In genomic region chr17:28567541-28567940, GRCm38 (mm10) we compare ENCODE assay signal across 29 mouse cellular contexts. TPM values are rescaled to one million over a fixed set of nuclear protein-coding genes. Genes with fewer than 3 reads are reported as not detected.
A peak's percentile ranks its signal among the peaks of the same experiment; 100 is the strongest.
DNase-seq lines count a peak whose midpoint lies in the region; ATAC-seq lines count a peak whose summit lies in the region.
"Had no signal": no experiment of that assay in that cellular context is flagged by ENCODE, and none has a peak within 500 bp of the region (broad histone marks: within the 10 kb centered on the region; RNA-seq: fewer than 3 reads in every experiment).

No protein-coding gene starts in this region.

- peak overlapping the region; percentile 12; the same call in 1 of the 2 replicates for H3K27ac ChIP-seq in liver, embryonic 13.5 days
- H3K27ac ChIP-seq in liver, embryonic 12.5 days: no peak overlapping the region
- no peak overlapping the region for H3K27ac ChIP-seq in midbrain, embryonic 11.5 days (ENCODE audit: low read depth, low read length)
- no peak overlapping the region for H3K27ac ChIP-seq in midbrain, embryonic 15.5 days
- H3K27ac ChIP-seq: embryonic facial prominence, embryonic 10.5 days; embryonic facial prominence, embryonic 13.5 days; forebrain, embryonic 12.5 days; forebrain, embryonic 15.5 days; heart, embryonic 15.5 days; hindbrain, embryonic 10.5 days; hindbrain, embryonic 13.5 days had no signal

- no peaks in the 10 kb centered on the region for H3K4me1 ChIP-seq in liver, embryonic 13.5 days (replicated peaks)
- H3K4me1 ChIP-seq in liver, embryonic 12.5 days: no peaks in the 10 kb centered on the region
- no peaks in the 10 kb centered on the region for H3K4me1 ChIP-seq in midbrain, embryonic 11.5 days (ENCODE audit: control insufficient read depth, insufficient read depth, low read length)
- no peaks in the 10 kb centered on the region for H3K4me1 ChIP-seq in midbrain, embryonic 15.5 days
- H3K4me1 ChIP-seq: embryonic facial prominence, embryonic 10.5 days; embryonic facial prominence, embryonic 13.5 days; forebrain, embryonic 12.5 days; forebrain, embryonic 15.5 days; heart, embryonic 12.5 days; heart, embryonic 15.5 days; hindbrain, embryonic 10.5 days; hindbrain, embryonic 13.5 days had no signal

- no peaks in the 10 kb centered on the region for H3K27me3 ChIP-seq in liver, embryonic 13.5 days
- H3K27me3 ChIP-seq in liver, embryonic 12.5 days (replicated peaks): no peaks in the 10 kb centered on the region
- no peaks in the 10 kb centered on the region for H3K27me3 ChIP-seq in midbrain, embryonic 11.5 days (ENCODE audit: control insufficient read depth, insufficient read depth, low read length)
- no peaks in the 10 kb centered on the region for H3K27me3 ChIP-seq in midbrain, embryonic 15.5 days (replicated peaks)
- H3K27me3 ChIP-seq: embryonic facial prominence, embryonic 13.5 days; forebrain, embryonic 12.5 days; forebrain, embryonic 15.5 days; heart, embryonic 12.5 days; heart, embryonic 15.5 days; hindbrain, embryonic 13.5 days had no signal

- 40% methylated on average over 3 of the region's 3 CpGs for WGBS in liver, embryonic 13.5 days (ENCODE audit: insufficient replicate concordance)
- WGBS in liver, embryonic 12.5 days (ENCODE audit: insufficient replicate concordance): 46% methylated on average over 3 of the region's 3 CpGs
- 34% methylated on average over 3 of the region's 3 CpGs for WGBS in midbrain, embryonic 11.5 days
- 22% methylated on average over 3 of the region's 3 CpGs for WGBS in midbrain, embryonic 15.5 days

- no peaks in the 10 kb centered on the region for H3K9me3 ChIP-seq in liver, embryonic 13.5 days (replicated peaks)
- H3K9me3 ChIP-seq in liver, embryonic 12.5 days (replicated peaks): no peaks in the 10 kb centered on the region
- H3K9me3 ChIP-seq in midbrain, embryonic 11.5 days (ENCODE audit: control insufficient read depth, low read length): no peaks in the 10 kb centered on the region
- no peaks in the 10 kb centered on the region for H3K9me3 ChIP-seq in midbrain, embryonic 15.5 days
- H3K9me3 ChIP-seq: embryonic facial prominence, embryonic 10.5 days; embryonic facial prominence, embryonic 13.5 days; forebrain, embryonic 12.5 days; forebrain, embryonic 15.5 days; heart, embryonic 12.5 days; heart, embryonic 15.5 days; hindbrain, embryonic 10.5 days; hindbrain, embryonic 13.5 days had no signal

- H3K9ac ChIP-seq in liver, embryonic 13.5 days: no peak overlapping the region
- no peak overlapping the region for H3K9ac ChIP-seq in liver, embryonic 12.5 days
- no peak overlapping the region for H3K9ac ChIP-seq in midbrain, embryonic 11.5 days (ENCODE audit: low read length)
- H3K9ac ChIP-seq in midbrain, embryonic 15.5 days: no peak overlapping the region
- H3K9ac ChIP-seq: embryonic facial prominence, embryonic 13.5 days; forebrain, embryonic 12.5 days; forebrain, embryonic 15.5 days; heart, embryonic 12.5 days; heart, embryonic 15.5 days; hindbrain, embryonic 13.5 days had no signal

- ATAC-seq in liver, embryonic 13.5 days (ENCODE audit: low read depth): no peak
- ATAC-seq in liver, embryonic 12.5 days: no peak
- ATAC-seq in midbrain, embryonic 11.5 days (ENCODE audit: low FRiP score): no peak
- no peak for ATAC-seq in midbrain, embryonic 15.5 days (replicated peaks)
- ATAC-seq: forebrain, embryonic 15.5 days; hindbrain, embryonic 16.5 days had no signal

- DNase-seq in liver, embryonic 13.5 days: no peak
- peak; percentile 79 for DNase-seq in midbrain, embryonic 11.5 days (ENCODE audit: low spot score, missing footprints)
- peak; percentile 75 for DNase-seq in ZHBTc4 (ENCODE audit: low read depth, low spot score)
- DNase-seq in ovary, postnatal 36 days (ENCODE audit: low spot score): no peak
- DNase-seq: adrenal gland, adult 2 months; adrenal gland, postnatal 14 days; cerebellum, adult 11 months; cerebellum, adult 2 months; cerebellum, postnatal 10 days; cerebellum, postnatal 36 days; embryo, embryonic 11 days; gastrocnemius, postnatal 25 days; heart, adult 18-20 months; heart, postnatal 10 days; heart, postnatal 36 days had no signal

- no peak overlapping the region for H3K4me3 ChIP-seq in liver, embryonic 13.5 days (replicated peaks)
- no peak overlapping the region for H3K4me3 ChIP-seq in liver, embryonic 12.5 days
- H3K4me3 ChIP-seq in midbrain, embryonic 11.5 days (ENCODE audit: low read depth, low read length): no peak overlapping the region
- no peak overlapping the region for H3K4me3 ChIP-seq in midbrain, embryonic 15.5 days
- H3K4me3 ChIP-seq: embryonic facial prominence, embryonic 10.5 days; embryonic facial prominence, embryonic 13.5 days; erythroblast, embryonic 14.5 days; forebrain, embryonic 12.5 days; forebrain, embryonic 15.5 days; heart, embryonic 12.5 days; heart, embryonic 15.5 days; hindbrain, embryonic 10.5 days; hindbrain, embryonic 13.5 days had no signal

- no peaks in the 10 kb centered on the region for H3K36me3 ChIP-seq in liver, embryonic 13.5 days
- H3K36me3 ChIP-seq in liver, embryonic 12.5 days: no peaks in the 10 kb centered on the region
- H3K36me3 ChIP-seq in midbrain, embryonic 11.5 days (ENCODE audit: control insufficient read depth, insufficient read depth, low read length): no peaks in the 10 kb centered on the region
- no peaks in the 10 kb centered on the region for H3K36me3 ChIP-seq in midbrain, embryonic 15.5 days (replicated peaks)
- H3K36me3 ChIP-seq: embryonic facial prominence, embryonic 10.5 days; embryonic facial prominence, embryonic 13.5 days; forebrain, embryonic 12.5 days; forebrain, embryonic 15.5 days; heart, embryonic 12.5 days; heart, embryonic 15.5 days; hindbrain, embryonic 10.5 days; hindbrain, embryonic 13.5 days had no signal

- H3K4me2 ChIP-seq in liver, embryonic 13.5 days: no peak overlapping the region
- H3K4me2 ChIP-seq in liver, embryonic 12.5 days: no peak overlapping the region
- no peak overlapping the region for H3K4me2 ChIP-seq in midbrain, embryonic 11.5 days
- H3K4me2 ChIP-seq in midbrain, embryonic 15.5 days: no peak overlapping the region
- H3K4me2 ChIP-seq: embryonic facial prominence, embryonic 13.5 days; forebrain, embryonic 12.5 days; forebrain, embryonic 15.5 days; heart, embryonic 12.5 days; heart, embryonic 15.5 days; hindbrain, embryonic 13.5 days had no signal

RNA-seq across cellular contexts. Expression of gene Clps, which starts 7.0 kb away (rescaled TPM):
- 3.2 and 3.4 TPM in 2 replicates for polyA plus RNA-seq in liver, embryonic 13.5 days (2015; fragmentation: Nextera tagmentation; extraction: Ambion mirVana)
- 2.3 and 3.6 TPM in 2 replicates for polyA plus RNA-seq in liver, embryonic 12.5 days (2016; fragmentation: Nextera tagmentation; extraction: Ambion mirVana)
- not detected in 2 replicates for polyA plus RNA-seq in midbrain, embryonic 11.5 days (2014; fragmentation: Nextera tagmentation; extraction: Ambion mirVana)
- polyA plus RNA-seq in midbrain, embryonic 15.5 days (2015; fragmentation: Nextera tagmentation; extraction: Ambion mirVana): 0.36 TPM in 1 of 2 replicates, not detected in the other
- polyA plus RNA-seq: cortical plate, adult 2 months; embryonic facial prominence, embryonic 10.5 days; embryonic facial prominence, embryonic 13.5 days; erythroblast, embryonic 14.5 days; forebrain, embryonic 12.5 days; forebrain, embryonic 15.5 days; hindbrain, embryonic 10.5 days; hindbrain, embryonic 13.5 days; hindbrain, embryonic 16.5 days had no signal

RNA-seq across cellular contexts. Expression of gene Lhfpl5, which starts 7.9 kb away (rescaled TPM):
- polyA plus RNA-seq in liver, embryonic 13.5 days (2015; fragmentation: Nextera tagmentation; extraction: Ambion mirVana): 0.17 TPM in 1 of 2 replicates, not detected in the other
- polyA plus RNA-seq in liver, embryonic 12.5 days (2016; fragmentation: Nextera tagmentation; extraction: Ambion mirVana): 0.16 and 0.32 TPM in 2 replicates
- polyA plus RNA-seq in midbrain, embryonic 11.5 days (2014; fragmentation: Nextera tagmentation; extraction: Ambion mirVana): 1.4 and 2.0 TPM in 2 replicates
- 11.3 and 11.4 TPM in 2 replicates for polyA plus RNA-seq in midbrain, embryonic 15.5 days (2015; fragmentation: Nextera tagmentation; extraction: Ambion mirVana)
- polyA plus RNA-seq: erythroblast, embryonic 14.5 days; gonadal fat pad, adult 2 months had no signal

RNA-seq across cellular contexts. Expression of gene Clpsl2, which starts 18.3 kb away (rescaled TPM):
- polyA plus RNA-seq in liver, embryonic 13.5 days (2015; fragmentation: Nextera tagmentation; extraction: Ambion mirVana): not detected in 2 replicates
- not detected in 2 replicates for polyA plus RNA-seq in liver, embryonic 12.5 days (2016; fragmentation: Nextera tagmentation; extraction: Ambion mirVana)
- not detected in 2 replicates for polyA plus RNA-seq in midbrain, embryonic 11.5 days (2014; fragmentation: Nextera tagmentation; extraction: Ambion mirVana)
- not detected in 2 replicates for polyA plus RNA-seq in midbrain, embryonic 15.5 days (2015; fragmentation: Nextera tagmentation; extraction: Ambion mirVana)
- polyA plus RNA-seq: adrenal gland, adult 2 months; cerebellum, adult 2 months; cortical plate, adult 2 months; embryonic facial prominence, embryonic 10.5 days; embryonic facial prominence, embryonic 13.5 days; erythroblast, embryonic 14.5 days; forebrain, embryonic 12.5 days; forebrain, embryonic 15.5 days; heart, embryonic 12.5 days; heart, embryonic 15.5 days; hindbrain, embryonic 10.5 days; hindbrain, embryonic 13.5 days; hindbrain, embryonic 16.5 days had no signal

RNA-seq across cellular contexts. Expression of gene Armc12, which starts 36.9 kb away (rescaled TPM):
- not detected in 2 replicates for polyA plus RNA-seq in liver, embryonic 13.5 days (2015; fragmentation: Nextera tagmentation; extraction: Ambion mirVana)
- not detected in 2 replicates for polyA plus RNA-seq in liver, embryonic 12.5 days (2016; fragmentation: Nextera tagmentation; extraction: Ambion mirVana)
- not detected in 2 replicates for polyA plus RNA-seq in midbrain, embryonic 11.5 days (2014; fragmentation: Nextera tagmentation; extraction: Ambion mirVana)
- not detected in 2 replicates for polyA plus RNA-seq in midbrain, embryonic 15.5 days (2015; fragmentation: Nextera tagmentation; extraction: Ambion mirVana)
- polyA plus RNA-seq: adrenal gland, adult 2 months; cerebellum, adult 2 months; cortical plate, adult 2 months; embryonic facial prominence, embryonic 10.5 days; embryonic facial prominence, embryonic 13.5 days; erythroblast, embryonic 14.5 days; forebrain, embryonic 12.5 days; forebrain, embryonic 15.5 days; heart, embryonic 12.5 days; heart, embryonic 15.5 days; hindbrain, embryonic 10.5 days; hindbrain, embryonic 13.5 days; hindbrain, embryonic 16.5 days had no signal

RNA-seq across cellular contexts. Expression of gene Fkbp5, which starts 50.2 kb away (rescaled TPM):
- polyA plus RNA-seq in liver, embryonic 13.5 days (2015; fragmentation: Nextera tagmentation; extraction: Ambion mirVana): 10.8 and 12.0 TPM in 2 replicates
- 16.6 and 17.0 TPM in 2 replicates for polyA plus RNA-seq in liver, embryonic 12.5 days (2016; fragmentation: Nextera tagmentation; extraction: Ambion mirVana)
- polyA plus RNA-seq in midbrain, embryonic 11.5 days (2014; fragmentation: Nextera tagmentation; extraction: Ambion mirVana): 9.8 and 10.9 TPM in 2 replicates
- 37.3 and 39.8 TPM in 2 replicates for polyA plus RNA-seq in midbrain, embryonic 15.5 days (2015; fragmentation: Nextera tagmentation; extraction: Ambion mirVana)

Comparison
In these comparisons a context has a peak if more than half of its experiments do, and no peak if none do; other contexts are left out.
1. DNase-seq: peak in midbrain, embryonic 11.5 days (single experiment) and ZHBTc4 (single experiment); none in liver, embryonic 13.5 days (single experiment) and ovary, postnatal 36 days (single experiment).